Mouse (Mus musculus) olfactory bulb, adult 2 months (tissue): Measurements from ENCODE around the gene Snx11.

Experiments
- CTCF ChIP-seq: fragments of 200-500 bp; IDR thresholded peaks from 2 replicates; pipeline ENCODE4 v1.5.1; 2012; ENCODE audit warnings: low read depth, mild to moderate bottlenecking, low read length, moderate library complexity; ENCODE audit not compliant: insufficient read depth
- POLR2A ChIP-seq: fragments of 200-500 bp; IDR thresholded peaks from 2 replicates; pipeline ENCODE4 v1.6.1; 2012; ENCODE audit warnings: mild to moderate bottlenecking, low read depth, low read length, moderate library complexity; ENCODE audit not compliant: insufficient read depth

DNA sequence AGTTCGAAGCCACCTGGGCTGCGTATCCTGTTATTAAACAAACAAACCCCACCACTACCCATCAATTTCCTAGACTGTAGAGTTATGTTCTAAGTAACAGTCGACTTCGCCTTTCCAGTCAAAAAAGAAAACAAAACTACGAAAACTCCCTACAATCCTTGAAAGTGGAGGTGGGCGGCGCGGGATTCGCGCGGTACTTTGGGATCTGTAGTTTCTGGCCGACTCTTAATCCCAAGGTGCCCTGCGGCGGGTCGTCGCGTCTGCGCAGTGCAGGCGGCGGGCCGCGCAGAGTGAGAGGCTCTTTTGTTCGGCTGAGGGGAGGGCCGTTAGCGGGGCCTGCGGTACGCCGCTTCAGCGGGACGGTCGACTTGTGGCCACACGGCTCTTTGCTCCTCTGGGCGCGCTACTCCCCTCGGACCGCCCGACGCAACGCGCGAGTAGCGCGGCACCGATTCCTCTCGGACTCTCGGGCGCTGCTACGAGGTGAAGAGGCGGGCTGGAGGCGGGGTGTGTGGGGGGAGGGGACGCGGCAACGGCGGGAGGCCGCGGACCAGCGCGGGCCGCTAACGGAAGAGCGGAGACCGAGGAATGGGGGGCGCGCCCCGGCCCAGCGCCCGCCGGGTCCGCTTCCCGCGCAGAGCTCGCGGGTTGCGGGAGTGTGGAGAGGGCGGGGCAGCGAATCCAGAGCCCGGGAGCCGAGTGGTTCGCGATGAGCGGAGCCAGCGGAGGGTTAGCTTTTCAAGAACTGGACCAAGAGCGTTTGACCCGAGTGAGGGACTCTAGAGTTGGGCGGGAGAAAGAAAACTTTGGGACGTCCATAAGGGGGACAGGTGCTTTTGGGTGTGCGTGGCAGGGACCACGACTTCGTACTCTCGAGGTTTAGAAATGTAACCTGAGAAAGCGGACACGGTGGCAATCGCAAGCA lies 11.8 kb upstream of the Snx11 start, which contains the start of gene Cbx1:
- TF ChIP-seq CTCF: no peak
- peak; percentile 86 for TF ChIP-seq POLR2A
